Comparison of ENCODE assay signal across 15 mouse cellular contexts in genomic region chr13:15107753-15108305, GRCm38 (mm10).
DNase-seq lines count a peak whose midpoint lies in the region; ATAC-seq and TF ChIP-seq lines count a peak whose summit lies in the region.
"Had no signal": no experiment of that assay in that cellular context is flagged by ENCODE, and none has a peak within 500 bp of the region (broad histone marks: within the 10 kb centered on the region; RNA-seq: fewer than 3 reads in every experiment).

No protein-coding gene starts in this region.

- no peak overlapping the region for H3K4me3 ChIP-seq in heart, embryonic 12.5 days
- no peak overlapping the region for H3K4me3 ChIP-seq in midbrain, embryonic 12.5 days
- no peak overlapping the region for H3K4me3 ChIP-seq in midbrain, embryonic 16.5 days (ENCODE audit: low read depth, low read length)
- no peak overlapping the region for H3K4me3 ChIP-seq in intestine, embryonic 16.5 days (ENCODE audit: low read length)
- no peak overlapping the region for H3K4me3 ChIP-seq in stomach, postnatal 0 days (ENCODE audit: low read depth, low read length)
- H3K4me3 ChIP-seq: hindbrain, embryonic 15.5 days; left cerebral cortex, adult 2 months; lung, embryonic 15.5 days had no signal

- intact Hi-C loops in heart, postnatal 14 days (cut with DNase I): no loop called here

- no peak overlapping the region for H3K27ac ChIP-seq in heart, embryonic 12.5 days (ENCODE audit: poor library complexity, severe bottlenecking)
- no peak overlapping the region for H3K27ac ChIP-seq in midbrain, embryonic 12.5 days (replicated peaks)
- no peak overlapping the region for H3K27ac ChIP-seq in midbrain, embryonic 16.5 days (ENCODE audit: low read length)
- H3K27ac ChIP-seq in intestine, embryonic 16.5 days (ENCODE audit: low read length): peak overlapping the region; percentile 66
- H3K27ac ChIP-seq in stomach, postnatal 0 days (replicated peaks): peak overlapping the region; percentile 73
- H3K27ac ChIP-seq: hindbrain, embryonic 15.5 days; left cerebral cortex, adult 2 months; lung, embryonic 15.5 days had no signal

- no peak for TF ChIP-seq CTCF in stomach, postnatal 0 days (IDR thresholded peaks at IDR 0.05; ENCODE audit: low read depth)

- no peak for DNase-seq in heart, postnatal 14 days
- no peak for DNase-seq in stomach, postnatal 0 days (ENCODE audit: low spot score)
- no peak for DNase-seq in cerebellum, adult 18-20 months
- DNase-seq in kidney, postnatal 14 days: no peak
- DNase-seq: cerebellum, postnatal 36 days; gastrocnemius, postnatal 36 days; kidney, postnatal 36 days; liver had no signal

- H3K9me3 ChIP-seq in heart, embryonic 12.5 days (replicated peaks): no peaks in the 10 kb centered on the region
- H3K9me3 ChIP-seq in midbrain, embryonic 12.5 days: no peaks in the 10 kb centered on the region
- H3K9me3 ChIP-seq in midbrain, embryonic 16.5 days (replicated peaks; ENCODE audit: control insufficient read depth, low read length, poor library complexity, severe bottlenecking): 0 out of 2 replicates have a peak, but pooled peaks cover 6% of the 10 kb centered on the region
- no peaks in the 10 kb centered on the region for H3K9me3 ChIP-seq in intestine, embryonic 16.5 days (ENCODE audit: control insufficient read depth, low read length)
- H3K9me3 ChIP-seq in stomach, postnatal 0 days (ENCODE audit: control insufficient read depth, low read length): no peaks in the 10 kb centered on the region
- H3K9me3 ChIP-seq: hindbrain, embryonic 15.5 days; lung, embryonic 15.5 days had no signal

- no peak overlapping the region for H3K9ac ChIP-seq in heart, embryonic 12.5 days
- no peak overlapping the region for H3K9ac ChIP-seq in midbrain, embryonic 12.5 days (replicated peaks)
- H3K9ac ChIP-seq in midbrain, embryonic 16.5 days (ENCODE audit: low read depth, low read length): no peak overlapping the region
- H3K9ac ChIP-seq in intestine, embryonic 16.5 days (ENCODE audit: low read depth, low read length): no peak overlapping the region
- H3K9ac ChIP-seq in stomach, postnatal 0 days (ENCODE audit: low read length): no peak overlapping the region
- H3K9ac ChIP-seq: hindbrain, embryonic 15.5 days; lung, embryonic 15.5 days had no signal

- no peaks in the 10 kb centered on the region for H3K36me3 ChIP-seq in heart, embryonic 12.5 days
- H3K36me3 ChIP-seq in midbrain, embryonic 12.5 days: no peaks in the 10 kb centered on the region
- H3K36me3 ChIP-seq in midbrain, embryonic 16.5 days (ENCODE audit: control insufficient read depth, insufficient read depth, low read length): no peaks in the 10 kb centered on the region
- H3K36me3 ChIP-seq in intestine, embryonic 16.5 days (ENCODE audit: control insufficient read depth, insufficient read depth, low read length): no peaks in the 10 kb centered on the region
- H3K36me3 ChIP-seq in stomach, postnatal 0 days (ENCODE audit: control insufficient read depth, insufficient read depth, low read length): no peaks in the 10 kb centered on the region
- H3K36me3 ChIP-seq: hindbrain, embryonic 15.5 days; lung, embryonic 15.5 days had no signal

- 31% methylated on average over 6 of the region's 6 CpGs for WGBS in heart, embryonic 12.5 days
- WGBS in midbrain, embryonic 12.5 days: 7% methylated on average over 6 of the region's 6 CpGs
- 6% methylated on average over 6 of the region's 6 CpGs for WGBS in midbrain, embryonic 16.5 days
- WGBS in intestine, embryonic 16.5 days: 19% methylated on average over 6 of the region's 6 CpGs
- WGBS in stomach, postnatal 0 days: 11% methylated on average over 6 of the region's 6 CpGs

- H3K27me3 ChIP-seq in heart, embryonic 12.5 days (replicated peaks): no peaks in the 10 kb centered on the region
- no peaks in the 10 kb centered on the region for H3K27me3 ChIP-seq in midbrain, embryonic 12.5 days
- no peaks in the 10 kb centered on the region for H3K27me3 ChIP-seq in midbrain, embryonic 16.5 days (ENCODE audit: control insufficient read depth, insufficient read depth, low read depth, low read length)
- H3K27me3 ChIP-seq in intestine, embryonic 16.5 days (replicated peaks; ENCODE audit: control insufficient read depth, insufficient read depth, low read length): no peaks in the 10 kb centered on the region
- H3K27me3 ChIP-seq in stomach, postnatal 0 days (ENCODE audit: control insufficient read depth, insufficient read depth, low read length): no peaks in the 10 kb centered on the region
- H3K27me3 ChIP-seq: hindbrain, embryonic 15.5 days; lung, embryonic 15.5 days had no signal

- no peaks in the 10 kb centered on the region for H3K4me1 ChIP-seq in heart, embryonic 12.5 days (replicated peaks)
- peaks cover 11% of the 10 kb centered on the region for H3K4me1 ChIP-seq in midbrain, embryonic 12.5 days
- H3K4me1 ChIP-seq in midbrain, embryonic 16.5 days (ENCODE audit: control insufficient read depth, insufficient read depth, low read length): no peaks in the 10 kb centered on the region
- no peaks in the 10 kb centered on the region for H3K4me1 ChIP-seq in intestine, embryonic 16.5 days (ENCODE audit: control insufficient read depth, insufficient read depth, low read length)
- no peaks in the 10 kb centered on the region for H3K4me1 ChIP-seq in stomach, postnatal 0 days (replicated peaks; ENCODE audit: control insufficient read depth, insufficient read depth)
- H3K4me1 ChIP-seq: lung, embryonic 15.5 days had no signal

- no peak for TF ChIP-seq EP300 in stomach, postnatal 0 days (optimal IDR thresholded peaks at IDR 0.05)

- ATAC-seq in heart, embryonic 12.5 days (ENCODE audit: insufficient number of reproducible peaks, low FRiP score): no peak
- peak; percentile 63 for ATAC-seq in midbrain, embryonic 12.5 days (ENCODE audit: low FRiP score, low read depth)
- ATAC-seq in midbrain, embryonic 16.5 days: no peak
- no peak for ATAC-seq in intestine, embryonic 16.5 days
- no peak for ATAC-seq in stomach, postnatal 0 days (ENCODE audit: low FRiP score, low TSS enrichment)

- H3K4me2 ChIP-seq in heart, embryonic 12.5 days: peak overlapping the region; percentile 31
- no peak overlapping the region for H3K4me2 ChIP-seq in midbrain, embryonic 12.5 days (replicated peaks)
- no peak overlapping the region for H3K4me2 ChIP-seq in midbrain, embryonic 16.5 days (ENCODE audit: low read length)
- no peak overlapping the region for H3K4me2 ChIP-seq in intestine, embryonic 16.5 days (ENCODE audit: low read depth, low read length)
- peak overlapping the region; percentile 18; the same call in 1 of the 2 replicates for H3K4me2 ChIP-seq in stomach, postnatal 0 days (replicated peaks; ENCODE audit: low read depth)
- H3K4me2 ChIP-seq: hindbrain, embryonic 15.5 days; lung, embryonic 15.5 days had no signal

Comparison
In these comparisons a context has a peak if more than half of its experiments do, and no peak if none do; other contexts are left out.
1. H3K27ac ChIP-seq: peak in intestine, embryonic 16.5 days (single experiment) and stomach, postnatal 0 days (single experiment); none in heart, embryonic 12.5 days (single experiment), midbrain, embryonic 12.5 days (single experiment) and midbrain, embryonic 16.5 days (single experiment).
2. H3K4me2 ChIP-seq: peak in heart, embryonic 12.5 days (single experiment) and stomach, postnatal 0 days (single experiment); none in midbrain, embryonic 12.5 days (single experiment), midbrain, embryonic 16.5 days (single experiment) and intestine, embryonic 16.5 days (single experiment).